Mouse (Mus musculus): ENCODE measurements around the gene Dbr1. TPM values are rescaled to one million over a fixed set of nuclear protein-coding genes. Genes with fewer than 3 reads are reported as not detected.

Dbr1 gene
- polyA plus RNA-seq, 1 experiment from 2014 or later, result 26.2 TPM

Other genes starting within 250 kb of the Dbr1 start
- 0.26 and 0.39 TPM in 2 replicates for gene Esyt3, start 217.2 kb upstream of the Dbr1 start, polyA plus RNA-seq (2014; fragmentation: Nextera tagmentation; extraction: Ambion mirVana)
- gene Mras, start 138.4 kb upstream of the Dbr1 start, polyA plus RNA-seq (2014; fragmentation: Nextera tagmentation; extraction: Ambion mirVana), result 58.0 and 59.9 TPM in 2 replicates
- gene Nme9, start 124.3 kb upstream of the Dbr1 start, polyA plus RNA-seq (2014; fragmentation: Nextera tagmentation; extraction: Ambion mirVana), result 0.31 TPM in 1 of 2 replicates, not detected in the other
- gene Armc8, start 6.9 kb upstream of the Dbr1 start, polyA plus RNA-seq (2014; fragmentation: Nextera tagmentation; extraction: Ambion mirVana), result 78.3 and 81.0 TPM in 2 replicates
- gene A4gnt, start 36.7 kb downstream of the Dbr1 start, polyA plus RNA-seq (2014; fragmentation: Nextera tagmentation; extraction: Ambion mirVana), result not detected in 2 replicates
- gene Dzip1l, start 53.7 kb downstream of the Dbr1 start, polyA plus RNA-seq (2014; fragmentation: Nextera tagmentation; extraction: Ambion mirVana), result 4.8 and 7.9 TPM in 2 replicates
- not detected in 2 replicates for gene Cldn18, start 141.5 kb downstream of the Dbr1 start, polyA plus RNA-seq (2014; fragmentation: Nextera tagmentation; extraction: Ambion mirVana)